Mouse (Mus musculus): ENCODE data around the gene Cntnap5c. TPM values are rescaled to one million over a fixed set of nuclear protein-coding genes. Genes with fewer than 3 reads are reported as not detected.

Cntnap5c gene
- total RNA-seq, 2 experiments from 2014 or later: not detected

GRCm38 (mm10) chr17:58002845-58003244 is 233.5 kb downstream of the Cntnap5c start:
- no peak for ATAC-seq (replicated peaks; ENCODE audit: poor library complexity)

GRCm38 (mm10) chr17:58003322-58003721 is 234.0 kb downstream of the Cntnap5c start:
- ATAC-seq (replicated peaks; ENCODE audit: poor library complexity): no peak

GRCm38 (mm10) chr17:58004491-58004890 is 235.1 kb downstream of the Cntnap5c start:
- no peak for ATAC-seq (replicated peaks; ENCODE audit: poor library complexity)

- no peak for ATAC-seq (replicated peaks; ENCODE audit: poor library complexity)
Observed at GRCm38 (mm10) chr17:58041178-58041577, 271.8 kb downstream of the Cntnap5c start.

- no peak for ATAC-seq (replicated peaks; ENCODE audit: poor library complexity)
Observed at GRCm38 (mm10) chr17:58045149-58045548, 275.8 kb downstream of the Cntnap5c start.

- ATAC-seq (replicated peaks; ENCODE audit: poor library complexity): no peak
Observed at GRCm38 (mm10) chr17:58069912-58070311, 300.5 kb downstream of the Cntnap5c start.

- no peak for ATAC-seq (replicated peaks; ENCODE audit: poor library complexity)
Observed at GRCm38 (mm10) chr17:58082676-58083075, 313.3 kb downstream of the Cntnap5c start.

GRCm38 (mm10) chr17:58104505-58104904 is 335.1 kb downstream of the Cntnap5c start:
- ATAC-seq (replicated peaks; ENCODE audit: poor library complexity): no peak

GRCm38 (mm10) chr17:58107901-58108300 is 338.5 kb downstream of the Cntnap5c start:
- no peak for ATAC-seq (replicated peaks; ENCODE audit: poor library complexity)

GRCm38 (mm10) chr17:58108335-58108734 is 339.0 kb downstream of the Cntnap5c start:
- ATAC-seq (replicated peaks; ENCODE audit: poor library complexity): no peak

GRCm38 (mm10) chr17:58187171-58187570 is 417.8 kb downstream of the Cntnap5c start:
- ATAC-seq (replicated peaks; ENCODE audit: poor library complexity): no peak

GRCm38 (mm10) chr17:58201148-58201547 is 431.8 kb downstream of the Cntnap5c start:
- no peak for ATAC-seq (replicated peaks; ENCODE audit: poor library complexity)

GRCm38 (mm10) chr17:58268058-58268457 is 498.7 kb downstream of the Cntnap5c start:
- no peak for ATAC-seq (replicated peaks; ENCODE audit: poor library complexity)

- no peak for ATAC-seq (replicated peaks; ENCODE audit: poor library complexity)
Observed at GRCm38 (mm10) chr17:58351310-58351709, 581.9 kb downstream of the Cntnap5c start.

- ATAC-seq (replicated peaks; ENCODE audit: poor library complexity): no peak
Observed at GRCm38 (mm10) chr17:58356224-58356623, 586.9 kb downstream of the Cntnap5c start.

- no peak for ATAC-seq (replicated peaks; ENCODE audit: poor library complexity)
Observed at GRCm38 (mm10) chr17:58363582-58364267, 594.4 kb downstream of the Cntnap5c start.

GRCm38 (mm10) chr17:58370089-58370488 is 600.7 kb downstream of the Cntnap5c start:
- ATAC-seq (replicated peaks; ENCODE audit: poor library complexity): no peak

- no peak for ATAC-seq (replicated peaks; ENCODE audit: poor library complexity)
Observed at GRCm38 (mm10) chr17:58407769-58408168, 638.4 kb downstream of the Cntnap5c start.

GRCm38 (mm10) chr17:58408756-58409155 is 639.4 kb downstream of the Cntnap5c start:
- no peak for ATAC-seq (replicated peaks; ENCODE audit: poor library complexity)

- no peak for ATAC-seq (replicated peaks; ENCODE audit: poor library complexity)
Observed at GRCm38 (mm10) chr17:58437443-58437842, 668.1 kb downstream of the Cntnap5c start.

Data from megakaryocyte progenitor cell, adult 5-6 weeks (primary cell).